Mouse (Mus musculus) hindbrain, postnatal 0 days (tissue): ENCODE results near the gene Ttc7. TPM values are rescaled to one million over a fixed set of nuclear protein-coding genes. Genes with fewer than 3 reads are reported as not detected.
"Not testable (repeated sequence)": the region's sequence is repeated elsewhere in the genome, so short reads cannot be mapped to it uniquely, and the experiment has no call there.

Experiments
- ATAC-seq: fragments of 200-750 bp; cut with Nextera tagmentation; 2 replicates; pipeline ENCODE4 v1.8.0; 2017; ENCODE audit warnings: mild to moderate bottlenecking, moderate TSS enrichment, moderate library complexity
- DNase-seq: peaks from one replicate; pipeline ENCODE4 v3.0.0-alpha.2; 2015; ENCODE audit warnings: low spot score
- H3K27ac ChIP-seq: fragments of 300-500 bp; sonication (generic); 2 replicates; pipeline ENCODE4 v1.5.1; 2014; ENCODE audit warnings: mild to moderate bottlenecking
- H3K27me3 ChIP-seq: fragments of 300-500 bp; sonication (generic); 2 replicates; pipeline ENCODE4 v1.6.1; 2014; ENCODE audit warnings: low read length, mixed read lengths; ENCODE audit not compliant: insufficient read depth
- H3K36me3 ChIP-seq: fragments of 300-500 bp; sonication (generic); 2 replicates; pipeline ENCODE4 v1.6.1; 2014; ENCODE audit warnings: low read length, mixed read lengths; ENCODE audit not compliant: insufficient read depth
- H3K4me1 ChIP-seq: fragments of 300-500 bp; sonication (generic); 2 replicates; pipeline ENCODE4 v1.6.1; 2014; ENCODE audit warnings: antibody characterized with exemption, low read length, mixed read lengths; ENCODE audit not compliant: insufficient read depth
- H3K4me2 ChIP-seq: fragments of 300-500 bp; sonication (generic); 2 replicates; pipeline ENCODE4 v1.6.1; 2014; ENCODE audit warnings: low read depth, mild to moderate bottlenecking, low read length, moderate library complexity, mixed read lengths
- H3K4me3 ChIP-seq: fragments of 300-500 bp; sonication (generic); 2 replicates; pipeline ENCODE4 v1.5.1; 2014; ENCODE audit warnings: low read length
- H3K9ac ChIP-seq: fragments of 300-500 bp; sonication (generic); replicated peaks from 2 replicates; pipeline ENCODE4 v1.6.1; 2014; ENCODE audit warnings: mild to moderate bottlenecking, low read length, moderate library complexity, mixed read lengths
- H3K9me3 ChIP-seq: fragments of 300-500 bp; sonication (generic); 2 replicates; pipeline ENCODE4 v1.6.1; 2016; ENCODE audit warnings: low read length, mixed read lengths
- CTCF ChIP-seq: IDR thresholded peaks from 2 replicates; pipeline ENCODE4 v1.5.1; 2016; ENCODE audit warnings: antibody characterized with exemption, control low read depth, low read depth
- WGBS: fragments of 180-500 bp; shearing (Covaris S2); extraction: QIAGEN DNeasy Blood & Tissue Kit; methylation state at CpG from one replicate; pipeline ENCODE4 v1.1.7; 2014; 5-methylcytosine and 5-hydroxymethylcytosine counted together
- polyA plus RNA-seq: library from polyadenylated mRNA; unstranded; fragments of >200 nt; fragmentation: Nextera tagmentation; extraction: Ambion mirVana; gene quantifications from 2 replicates; pipeline ENCODE4 v1.2.1, GENCODE M21; 2015
- total RNA-seq: library from RNA; depleted of rRNA; stranded (reverse); fragments of >200 nt; gene quantifications from 2 replicates; pipeline ENCODE4 v1.2.3, GENCODE M21; 2014

Ttc7 gene
- total and polyA plus RNA-seq, 2 experiments from 2014 or later: 10.9 to 13.3 TPM

- H3K4me1 ChIP-seq: no peaks in the 10 kb centered on the region
- DNase-seq: no peak
- H3K4me2 ChIP-seq: no peak overlapping the region
- H3K9ac ChIP-seq: no peak overlapping the region
- H3K27ac ChIP-seq: no peak overlapping the region
- WGBS: 86% methylated on average over 5 of the region's 5 CpGs
- TF ChIP-seq CTCF: no peak
- H3K4me3 ChIP-seq: no peak overlapping the region
- no peaks in the 10 kb centered on the region for H3K9me3 ChIP-seq
- ATAC-seq: no peak
- peaks cover 5% of the 10 kb centered on the region; the same call in 1 of the 2 replicates for H3K36me3 ChIP-seq
- H3K27me3 ChIP-seq: no peaks in the 10 kb centered on the region
These were observed 9.1 kb downstream of the Ttc7 start for GRCm38 (mm10) chr17:87291782-87292181.

- Histone ChIP-seq H3K36me3 (peaks cover 5% of the 10 kb centered on the region; the same call in 1 of the 2 replicates), H3K9ac (no peak overlapping the region), H3K27ac (no peak overlapping the region), H3K27me3 (no peaks in the 10 kb centered on the region), H3K9me3 (no peaks in the 10 kb centered on the region), H3K4me1 (no peaks in the 10 kb centered on the region), H3K4me2 (no peak overlapping the region), H3K4me3 (no peak overlapping the region)
- WGBS: 94% methylated on average over 5 of the region's 5 CpGs
- no peak for DNase-seq
- no peak for TF ChIP-seq CTCF
- no peak for ATAC-seq
These were observed 10.4 kb downstream of the Ttc7 start for GRCm38 (mm10) chr17:87293125-87293524.

- DNase-seq (no peak), ATAC-seq (no peak)
- no peak overlapping the region for H3K4me2 ChIP-seq
- H3K4me1 ChIP-seq: no peaks in the 10 kb centered on the region
- no peak overlapping the region for H3K27ac ChIP-seq
- WGBS: 82% methylated on average over 7 of the region's 7 CpGs
- H3K27me3 ChIP-seq: no peaks in the 10 kb centered on the region
- no peak for TF ChIP-seq CTCF
- no peak overlapping the region for H3K4me3 ChIP-seq
- H3K9me3 ChIP-seq: no peaks in the 10 kb centered on the region
- H3K36me3 ChIP-seq: peaks cover 5% of the 10 kb centered on the region; the same call in 1 of the 2 replicates
- no peak overlapping the region for H3K9ac ChIP-seq
These were observed 13.1 kb downstream of the Ttc7 start for GRCm38 (mm10) chr17:87295738-87296137.

GRCm38 (mm10) chr17:87296701-87297100 is 14.0 kb downstream of the Ttc7 start:
- H3K27ac ChIP-seq, H3K9me3 ChIP-seq, DNase-seq, H3K4me1 ChIP-seq, H3K27me3 ChIP-seq, H3K36me3 ChIP-seq, ATAC-seq, H3K4me2 ChIP-seq, H3K4me3 ChIP-seq, H3K9ac ChIP-seq: not testable (repeated sequence)
- 93% methylated on average over 1 of the region's 1 CpGs for WGBS

DNA sequence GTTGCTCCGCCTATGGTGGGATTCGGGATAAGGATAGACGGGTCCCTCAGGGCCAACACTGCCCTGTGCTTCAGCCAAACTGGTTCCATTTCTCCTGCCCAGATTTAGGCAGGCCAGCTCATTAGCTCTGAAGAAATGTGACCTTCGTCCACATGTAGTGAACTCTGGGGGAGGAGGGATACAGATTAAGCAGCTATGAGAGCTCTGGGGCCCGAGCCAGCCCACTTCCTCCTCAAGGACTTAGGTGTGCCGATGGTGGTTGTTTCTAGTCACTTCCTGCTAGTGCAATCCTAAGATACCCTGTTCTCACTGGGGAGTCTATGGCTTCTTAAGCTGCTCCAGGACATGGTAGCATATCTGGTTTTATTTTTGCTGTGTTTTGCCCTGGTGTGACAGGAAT is 16.3 kb downstream of the Ttc7 start:
- Histone ChIP-seq H3K36me3 (no peaks in the 10 kb centered on the region), H3K4me3 (no peak overlapping the region), H3K27me3 (no peaks in the 10 kb centered on the region), H3K9ac (no peak overlapping the region), H3K27ac (no peak overlapping the region), H3K4me2 (no peak overlapping the region), H3K4me1 (no peaks in the 10 kb centered on the region), H3K9me3 (no peaks in the 10 kb centered on the region)
- DNase-seq (no peak), ATAC-seq (no peak)
- WGBS: 79% methylated on average over 6 of the region's 6 CpGs
- TF ChIP-seq CTCF: no peak

DNA sequence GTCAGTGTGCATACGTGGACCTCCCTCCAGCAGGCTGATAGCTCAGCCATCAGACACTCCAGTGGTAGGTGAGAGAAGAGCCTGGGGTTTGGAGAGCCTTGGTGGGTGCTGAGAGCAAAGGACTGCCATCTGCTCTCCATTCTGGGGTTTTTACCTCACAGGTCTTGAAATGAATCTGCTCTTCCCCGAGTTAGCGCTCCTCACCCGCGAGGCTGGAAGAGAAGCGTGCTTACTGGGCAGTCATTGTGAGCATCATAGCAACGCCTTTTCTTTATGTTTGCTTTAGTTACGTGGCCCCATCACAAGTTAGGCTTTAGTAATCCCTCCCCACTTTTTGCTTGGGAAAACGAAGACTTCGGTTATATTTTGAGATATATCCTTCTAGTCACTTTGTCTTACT is 17.7 kb downstream of the Ttc7 start:
- Histone ChIP-seq H3K9ac (no peak overlapping the region), H3K4me3 (no peak overlapping the region), H3K36me3 (no peaks in the 10 kb centered on the region), H3K4me2 (no peak overlapping the region), H3K27ac (no peak overlapping the region), H3K4me1 (no peaks in the 10 kb centered on the region), H3K27me3 (no peaks in the 10 kb centered on the region), H3K9me3 (no peaks in the 10 kb centered on the region)
- no peak for DNase-seq
- no peak for ATAC-seq
- WGBS: 78% methylated on average over 10 of the region's 10 CpGs
- no peak for TF ChIP-seq CTCF

DNA sequence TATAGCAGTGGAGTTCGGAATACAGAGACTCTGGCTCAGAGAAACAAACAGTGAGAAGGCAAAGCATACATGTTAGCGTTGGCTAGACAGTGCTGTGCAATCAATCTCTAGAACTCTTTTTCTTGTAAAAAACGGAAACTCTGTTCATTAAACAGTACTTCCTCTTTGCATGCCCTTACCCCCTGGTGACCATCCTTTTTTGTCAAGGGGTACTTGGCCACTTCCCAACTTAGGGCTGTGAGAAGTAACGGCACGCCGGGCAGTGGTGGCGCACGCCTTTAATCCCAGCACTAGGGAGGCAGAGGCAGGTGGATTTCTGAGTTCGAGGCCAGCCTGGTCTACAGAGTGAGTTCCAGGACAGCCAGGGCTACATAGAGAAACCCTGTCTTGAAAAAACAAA is 18.9 kb downstream of the Ttc7 start:
- not testable (repeated sequence) for H3K27ac ChIP-seq, ATAC-seq, H3K4me3 ChIP-seq, H3K4me2 ChIP-seq, DNase-seq, H3K9ac ChIP-seq, H3K9me3 ChIP-seq, H3K4me1 ChIP-seq, H3K27me3 ChIP-seq, H3K36me3 ChIP-seq
- 82% methylated on average over 9 of the region's 9 CpGs for WGBS
